Mouse (Mus musculus): ENCODE data around the gene Rwdd3. TPM values are rescaled to one million over a fixed set of nuclear protein-coding genes. Genes with fewer than 3 reads are reported as not detected.

The Rwdd3 gene
- total and polyA plus RNA-seq, 3 experiments, result 1.1 to 14.4 (median 12.6) TPM

DNA sequence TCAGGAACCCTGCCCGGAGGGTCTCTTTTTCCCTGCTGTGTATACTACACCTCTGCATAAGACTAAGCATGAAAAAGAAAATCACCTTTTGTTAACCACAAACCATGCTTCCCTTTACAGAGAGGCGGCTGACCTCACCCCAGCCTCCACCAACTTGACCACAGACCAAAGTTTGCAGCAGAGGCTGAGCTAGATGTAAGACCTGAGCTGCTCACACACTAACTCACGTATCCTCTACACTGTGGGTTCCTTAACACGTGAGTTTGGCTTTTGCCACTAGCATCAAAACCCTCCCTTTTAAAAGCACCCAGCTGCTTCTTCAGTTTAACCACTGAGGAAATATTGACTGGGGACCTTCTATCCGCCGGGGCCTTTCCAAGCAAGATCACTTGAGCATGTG lies 64.0 kb downstream of the Rwdd3 start:
- H3K4me1 ChIP-seq (ENCODE audit: insufficient read depth, low read depth, low read length), result peaks cover 7% of the 10 kb centered on the region; the same call in 1 of the 2 replicates
- no peak overlapping the region for H3K4me3 ChIP-seq (ENCODE audit: low read depth, low read length)
- H3K36me3 ChIP-seq (replicated peaks), result no peaks in the 10 kb centered on the region
- H3K9me3 ChIP-seq (replicated peaks), result no peaks in the 10 kb centered on the region
- ATAC-seq (ENCODE audit: extremely low read depth, insufficient number of reproducible peaks, low FRiP score, poor library complexity, severe bottlenecking) (no peak), DNase-seq (ENCODE audit: low spot score) (no peak)
- no peaks in the 10 kb centered on the region for H3K27me3 ChIP-seq (ENCODE audit: insufficient read depth, low read length)
- TF ChIP-seq POLR2AphosphoS5 (IDR thresholded peaks at IDR 0.05; ENCODE audit: insufficient replicate concordance, low read depth, low read length) (no peak), GATA2 (IDR thresholded peaks at IDR 0.05; ENCODE audit: borderline replicate concordance, low read depth, low read length) (no peak), TAL1 (conservative IDR thresholded peaks at IDR 0.05; ENCODE audit: low read depth, low read length) (no peak), CTCF (IDR thresholded peaks at IDR 0.05; ENCODE audit: low read depth, low read length) (no peak), GATA1 (IDR thresholded peaks at IDR 0.05; ENCODE audit: borderline replicate concordance, low read length) (no peak)

DNA sequence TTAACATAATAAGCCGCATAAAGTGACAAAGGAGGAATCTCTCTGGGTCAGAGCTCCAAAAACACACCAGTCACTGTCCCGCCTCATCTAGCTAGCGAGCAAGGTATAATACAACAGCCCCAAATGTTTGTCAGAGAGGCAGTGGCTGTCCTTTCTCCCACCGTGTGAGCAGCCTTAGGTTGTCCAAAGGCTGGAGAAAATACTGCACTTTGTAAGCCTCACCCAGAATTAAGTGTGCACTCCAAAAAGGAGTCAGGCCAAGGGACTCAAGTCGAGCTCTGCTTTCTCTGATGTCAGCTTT lies 66.1 kb downstream of the Rwdd3 start:
- Histone ChIP-seq H3K36me3 (replicated peaks) (no peaks in the 10 kb centered on the region), H3K27me3 (ENCODE audit: insufficient read depth, low read length) (no peaks in the 10 kb centered on the region), H3K9me3 (replicated peaks) (no peaks in the 10 kb centered on the region), H3K4me3 (ENCODE audit: low read depth, low read length) (no peak overlapping the region), H3K4me1 (ENCODE audit: insufficient read depth, low read depth, low read length) (peaks cover 7% of the 10 kb centered on the region; the same call in 1 of the 2 replicates)
- no peak for DNase-seq (ENCODE audit: low spot score)
- ATAC-seq (ENCODE audit: extremely low read depth, insufficient number of reproducible peaks, low FRiP score, poor library complexity, severe bottlenecking), result no peak
- TF ChIP-seq GATA1 (IDR thresholded peaks at IDR 0.05; ENCODE audit: borderline replicate concordance, low read length) (no peak), CTCF (IDR thresholded peaks at IDR 0.05; ENCODE audit: low read depth, low read length) (no peak), POLR2AphosphoS5 (IDR thresholded peaks at IDR 0.05; ENCODE audit: insufficient replicate concordance, low read depth, low read length) (no peak), GATA2 (IDR thresholded peaks at IDR 0.05; ENCODE audit: borderline replicate concordance, low read depth, low read length) (no peak), TAL1 (conservative IDR thresholded peaks at IDR 0.05; ENCODE audit: low read depth, low read length) (no peak)

Other genes with a start within 250 kb of the Rwdd3 start
- gene Tmem56, start 111.4 kb upstream of the Rwdd3 start, total RNA-seq (2014; fragmentation: Nextera tagmentation), result 88.9 and 91.0 TPM in 2 replicates
- gene Tmem56, start 111.4 kb upstream of the Rwdd3 start, total RNA-seq (2017), result 33.6 and 34.1 TPM in 2 replicates
- 6.7 TPM in 2 replicates for gene Tmem56, start 111.4 kb upstream of the Rwdd3 start, polyA plus RNA-seq (2012)
- 29.9 and 44.2 TPM in 2 replicates for gene Alg14, start 120.1 kb upstream of the Rwdd3 start, total RNA-seq (2014; fragmentation: Nextera tagmentation)
- gene Alg14, start 120.1 kb upstream of the Rwdd3 start, total RNA-seq (2017), result 9.2 and 9.4 TPM in 2 replicates
- 3.5 and 6.2 TPM in 2 replicates for gene Alg14, start 120.1 kb upstream of the Rwdd3 start, polyA plus RNA-seq (2012)

Data from G1E (cell line).